Mouse (Mus musculus): Measurements from ENCODE around the gene Dnajb5. TPM values are rescaled to one million over a fixed set of nuclear protein-coding genes. Genes with fewer than 3 reads are reported as not detected.

The Dnajb5 gene
- total RNA-seq, 2 experiments from 2014 or later = 191 to 213 TPM

GRCm38 (mm10) chr4:42941396-42941795 is 8.2 kb upstream of the Dnajb5 start:
- intact Hi-C loops (cut with DNase I) = no loop called here
- DNase-seq = no peak

GRCm38 (mm10) chr4:42943341-42943740 is 6.3 kb upstream of the Dnajb5 start:
- no peak for DNase-seq
- intact Hi-C loops (cut with DNase I) = no loop called here

GRCm38 (mm10) chr4:42944185-42944584 is 5.4 kb upstream of the Dnajb5 start:
- DNase-seq = no peak
- intact Hi-C loops (cut with DNase I) = loop anchor here (2.0 kb wide), 1 partner anchor 67 kb away; no protein-coding TSS in a partner anchor

GRCm38 (mm10) chr4:42945043-42945442 is 4.6 kb upstream of the Dnajb5 start:
- no peak for DNase-seq
- intact Hi-C loops (cut with DNase I) = loop anchor here (2.0 kb wide), 1 partner anchor 68 kb away; no protein-coding TSS in a partner anchor

- DNase-seq = no peak
- intact Hi-C loops (cut with DNase I) = loop anchor here (2.0 kb wide), 1 partner anchor 69 kb away; no protein-coding TSS in a partner anchor
Observed at GRCm38 (mm10) chr4:42945445-42945844, 4.2 kb upstream of the Dnajb5 start.

GRCm38 (mm10) chr4:42945952-42946351 is 3.7 kb upstream of the Dnajb5 start:
- DNase-seq = peak in 1 of 2 experiments; percentile 37
- intact Hi-C loops (cut with DNase I) = loop anchor here (2.0 kb wide), 1 partner anchor 69 kb away; no protein-coding TSS in a partner anchor

- DNase-seq = no peak
- intact Hi-C loops (cut with DNase I) = no loop called here
Observed at GRCm38 (mm10) chr4:42946733-42947290, 2.8 kb upstream of the Dnajb5 start.

- intact Hi-C loops (cut with DNase I) = no loop called here
- DNase-seq = no peak
Observed at GRCm38 (mm10) chr4:42948527-42948926, 1.1 kb upstream of the Dnajb5 start.

- intact Hi-C loops (cut with DNase I) = no loop called here
- no peak for DNase-seq
Observed at GRCm38 (mm10) chr4:42949051-42949675, 451 bp upstream of the Dnajb5 start.

- DNase-seq = peak; percentile 77 to 88
- intact Hi-C loops (cut with DNase I) = no loop called here
Observed at GRCm38 (mm10) chr4:42950065-42950558, 498 bp downstream of the Dnajb5 start.

GRCm38 (mm10) chr4:42951206-42952195 is 1.9 kb downstream of the Dnajb5 start:
- intact Hi-C loops (cut with DNase I) = no loop called here
- no peak for DNase-seq

- peak; percentile 69 to 73 for DNase-seq
- intact Hi-C loops (cut with DNase I) = no loop called here
Observed at GRCm38 (mm10) chr4:42952563-42952962, 2.9 kb downstream of the Dnajb5 start.

GRCm38 (mm10) chr4:42953435-42954094 is 4.0 kb downstream of the Dnajb5 start:
- intact Hi-C loops (cut with DNase I) = no loop called here
- peak; percentile 60 to 74 for DNase-seq

GRCm38 (mm10) chr4:42954297-42954696 is 4.7 kb downstream of the Dnajb5 start:
- peak; percentile 70 to 79 for DNase-seq
- intact Hi-C loops (cut with DNase I) = no loop called here

- intact Hi-C loops (cut with DNase I) = no loop called here
- DNase-seq = no peak
Observed at GRCm38 (mm10) chr4:42955200-42955599, 5.6 kb downstream of the Dnajb5 start.

- DNase-seq = no peak
- intact Hi-C loops (cut with DNase I) = no loop called here
Observed at GRCm38 (mm10) chr4:42956581-42956980, 7.0 kb downstream of the Dnajb5 start.

GRCm38 (mm10) chr4:42957306-42957705 is 7.7 kb downstream of the Dnajb5 start:
- intact Hi-C loops (cut with DNase I) = no loop called here
- DNase-seq = no peak

- DNase-seq = no peak
- intact Hi-C loops (cut with DNase I) = no loop called here
Observed at GRCm38 (mm10) chr4:42957979-42958378, 8.4 kb downstream of the Dnajb5 start.

- no peak for DNase-seq
- intact Hi-C loops (cut with DNase I) = no loop called here
Observed at GRCm38 (mm10) chr4:42958942-42959341, 9.3 kb downstream of the Dnajb5 start.

GRCm38 (mm10) chr4:42959382-42959781 is 9.8 kb downstream of the Dnajb5 start:
- intact Hi-C loops (cut with DNase I) = no loop called here
- no peak for DNase-seq

Measured in gastrocnemius, postnatal 36 days (tissue).